Mouse (Mus musculus) neural tube, embryonic 13.5 days (tissue): ENCODE measurements around the gene Sorbs1. TPM values are rescaled to one million over a fixed set of nuclear protein-coding genes. Genes with fewer than 3 reads are reported as not detected.
A peak's percentile ranks its signal among the peaks of the same experiment; 100 is the strongest.

Experiments used
- ATAC-seq: fragments of 200-750 bp; cut with Nextera tagmentation; 2 replicates; pipeline ENCODE4 v1.8.0; 2017; ENCODE audit warnings: low read depth, mild to moderate bottlenecking, moderate TSS enrichment, moderate library complexity
- H3K27ac ChIP-seq: fragments of 300-500 bp; sonication (generic); replicated peaks from 2 replicates; pipeline ENCODE4 v1.5.1; 2015; ENCODE audit warnings: moderate library complexity, mild to moderate bottlenecking, inconsistent platforms
- H3K27me3 ChIP-seq: fragments of 300-500 bp; sonication (generic); 2 replicates; pipeline ENCODE4 v1.6.1; 2015; ENCODE audit warnings: mild to moderate bottlenecking, inconsistent platforms
- H3K36me3 ChIP-seq: fragments of 300-500 bp; sonication (generic); 2 replicates; pipeline ENCODE4 v1.6.1; 2015; ENCODE audit warnings: mild to moderate bottlenecking, inconsistent platforms
- H3K4me1 ChIP-seq: fragments of 300-500 bp; sonication (generic); replicated peaks from 2 replicates; pipeline ENCODE4 v1.6.1; 2015; ENCODE audit warnings: inconsistent platforms
- H3K4me2 ChIP-seq: fragments of 300-500 bp; sonication (generic); 2 replicates; pipeline ENCODE4 v1.6.1; 2015; ENCODE audit warnings: inconsistent platforms, mild to moderate bottlenecking, moderate library complexity
- H3K4me3 ChIP-seq: fragments of 300-500 bp; sonication (generic); 2 replicates; pipeline ENCODE4 v1.5.1; 2015; ENCODE audit warnings: mild to moderate bottlenecking, inconsistent platforms
- H3K9ac ChIP-seq: fragments of 300-500 bp; sonication (generic); 2 replicates; pipeline ENCODE4 v1.6.1; 2015; ENCODE audit warnings: moderate library complexity, mild to moderate bottlenecking, inconsistent platforms
- H3K9me3 ChIP-seq: fragments of 300-500 bp; sonication (generic); 2 replicates; pipeline ENCODE4 v1.6.1; 2016; ENCODE audit warnings: inconsistent platforms
- WGBS: fragments of 180-500 bp; shearing (Covaris S2); methylation state at CpG from one replicate; pipeline ENCODE4 v1.1.7; 2015; 5-methylcytosine and 5-hydroxymethylcytosine counted together
- polyA plus RNA-seq: library from polyadenylated mRNA; unstranded; fragments of >200 nt; fragmentation: Nextera tagmentation; extraction: Ambion mirVana; gene quantifications from 2 replicates; pipeline ENCODE4 v1.2.1, GENCODE M21; 2015

Sorbs1 gene
- polyA plus RNA-seq, 1 experiment from 2014 or later: 105 TPM

DNA sequence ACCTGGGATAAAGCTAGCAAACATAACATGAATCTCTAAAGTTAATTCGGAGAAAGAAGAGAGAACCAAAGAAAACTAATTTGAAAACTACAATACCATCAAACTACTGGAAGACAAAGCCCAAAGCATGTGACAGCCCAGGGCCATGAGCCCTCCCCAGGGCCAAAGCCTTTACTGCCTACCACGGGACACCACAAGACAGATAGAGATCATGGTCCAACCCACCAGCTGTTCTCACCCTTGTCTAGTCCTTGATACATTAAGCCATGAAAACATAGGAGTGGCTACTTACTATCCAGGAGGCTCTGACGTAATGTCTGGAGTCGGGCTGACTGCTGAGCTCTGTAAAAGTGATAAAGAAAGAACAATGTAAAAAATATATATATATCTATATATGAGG lies 176.9 kb downstream of the Sorbs1 start:
- Histone ChIP-seq H3K36me3 (peaks cover 48% of the 10 kb centered on the region), H3K4me3 (no peak overlapping the region), H3K27me3 (no peaks in the 10 kb centered on the region), H3K9ac (no peak overlapping the region), H3K4me1 (no peaks in the 10 kb centered on the region), H3K27ac (no peak overlapping the region), H3K9me3 (no peaks in the 10 kb centered on the region), H3K4me2 (no peak overlapping the region)
- WGBS: 78% methylated on average over 4 of the region's 4 CpGs
- ATAC-seq: no peak

DNA sequence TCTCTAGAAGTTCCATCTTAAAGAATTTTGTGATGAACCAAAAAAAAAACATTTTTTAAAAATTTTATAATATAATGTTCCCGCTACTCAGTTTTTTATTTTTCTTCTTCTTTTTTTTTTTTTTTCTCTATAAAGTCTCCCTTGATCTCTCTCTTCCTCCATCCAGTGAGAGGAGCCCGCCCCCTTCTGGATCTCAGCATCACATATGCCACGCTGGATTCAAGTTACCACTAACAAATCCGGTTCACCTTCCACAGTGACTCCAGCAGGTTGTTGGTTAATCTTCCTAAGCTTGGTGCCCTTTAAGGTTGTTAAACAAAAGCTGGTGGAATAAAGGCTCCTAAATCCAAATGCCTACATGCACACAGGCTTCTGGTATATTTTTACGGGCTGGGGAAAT lies 179.7 kb downstream of the Sorbs1 start:
- 65% methylated on average over 5 of the region's 5 CpGs for WGBS
- Histone ChIP-seq H3K4me2 (no peak overlapping the region), H3K36me3 (peaks cover 44% of the 10 kb centered on the region), H3K4me1 (no peaks in the 10 kb centered on the region), H3K27me3 (no peaks in the 10 kb centered on the region), H3K27ac (no peak overlapping the region), H3K4me3 (no peak overlapping the region), H3K9me3 (no peaks in the 10 kb centered on the region), H3K9ac (no peak overlapping the region)
- no peak for ATAC-seq

DNA sequence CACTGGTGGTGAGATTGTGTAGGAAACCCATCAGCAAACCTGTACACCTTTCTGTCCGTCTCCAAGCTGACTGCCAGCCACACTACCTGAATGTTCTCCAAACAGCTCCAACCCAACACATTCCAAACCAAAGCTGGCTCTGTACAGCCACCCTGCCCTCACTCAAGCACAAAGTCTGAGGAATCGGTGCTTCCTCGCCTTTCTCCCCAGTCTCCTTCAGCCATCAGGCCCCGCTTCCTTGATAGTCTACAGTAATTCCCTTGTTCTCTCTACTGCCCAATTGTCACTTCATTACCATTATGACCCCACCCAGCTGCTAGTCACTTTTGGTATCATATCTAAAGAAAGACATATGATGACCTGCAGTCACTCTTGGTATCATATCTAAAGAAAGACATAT lies 180.5 kb downstream of the Sorbs1 start:
- Histone ChIP-seq H3K4me1 (no peaks in the 10 kb centered on the region), H3K9ac (no peak overlapping the region), H3K9me3 (no peaks in the 10 kb centered on the region), H3K27ac (no peak overlapping the region), H3K4me3 (no peak overlapping the region), H3K36me3 (peaks cover 36% of the 10 kb centered on the region), H3K4me2 (no peak overlapping the region), H3K27me3 (no peaks in the 10 kb centered on the region)
- ATAC-seq: no peak
- 89% methylated on average over 4 of the region's 4 CpGs for WGBS

DNA sequence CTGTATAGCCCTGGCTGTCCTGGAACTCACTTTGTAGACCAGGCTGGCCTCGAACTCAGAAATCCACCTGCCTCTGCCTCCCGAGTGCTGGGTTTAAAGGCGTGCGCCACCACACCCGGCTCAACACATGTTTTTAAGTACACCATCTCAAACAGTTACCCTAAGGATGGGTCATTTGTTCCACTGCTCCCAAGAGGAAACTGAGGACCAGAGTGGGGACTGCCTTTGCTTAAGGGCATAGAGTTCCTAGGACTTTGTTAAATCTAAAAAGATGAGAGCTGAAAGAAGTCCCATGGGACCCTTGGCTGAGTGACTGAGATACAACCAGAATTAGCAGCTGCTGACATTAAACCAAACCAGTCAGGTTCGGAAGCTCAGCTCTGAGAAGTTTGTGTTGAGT lies 181.3 kb downstream of the Sorbs1 start:
- H3K9ac ChIP-seq: no peak overlapping the region
- no peaks in the 10 kb centered on the region for H3K27me3 ChIP-seq
- ATAC-seq: no peak
- H3K27ac ChIP-seq: no peak overlapping the region
- no peaks in the 10 kb centered on the region for H3K9me3 ChIP-seq
- H3K4me2 ChIP-seq: no peak overlapping the region
- WGBS: 93% methylated on average over 6 of the region's 6 CpGs
- H3K4me3 ChIP-seq: no peak overlapping the region
- peaks cover 36% of the 10 kb centered on the region for H3K36me3 ChIP-seq
- H3K4me1 ChIP-seq: no peaks in the 10 kb centered on the region

DNA sequence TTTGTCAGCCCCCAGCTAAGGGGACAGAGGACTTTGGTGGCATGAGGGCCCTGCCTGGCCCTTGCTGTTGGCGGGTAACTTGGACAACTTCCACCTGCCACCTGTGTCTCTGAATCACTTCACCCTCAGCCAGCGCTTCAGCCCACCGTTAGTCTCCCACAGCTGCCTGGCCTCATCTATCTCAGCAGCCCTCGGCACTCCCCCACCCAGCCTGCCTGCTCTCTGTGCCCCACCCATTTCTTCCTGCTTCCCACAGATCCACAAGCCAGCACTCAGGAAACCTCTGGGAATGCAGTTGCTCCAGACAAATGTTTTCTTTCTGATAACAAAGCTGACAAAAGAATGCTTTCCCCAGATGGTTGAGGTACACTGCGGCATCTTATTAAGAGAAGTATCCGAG lies 181.7 kb downstream of the Sorbs1 start:
- Histone ChIP-seq H3K4me1 (no peaks in the 10 kb centered on the region), H3K4me2 (no peak overlapping the region), H3K9ac (no peak overlapping the region), H3K9me3 (no peaks in the 10 kb centered on the region), H3K36me3 (peaks cover 36% of the 10 kb centered on the region), H3K27ac (no peak overlapping the region), H3K4me3 (no peak overlapping the region), H3K27me3 (no peaks in the 10 kb centered on the region)
- 0 out of 2 replicates have a peak, but pooled peaks have one; percentile 11 for ATAC-seq
- 50% methylated on average over 6 of the region's 6 CpGs for WGBS

DNA sequence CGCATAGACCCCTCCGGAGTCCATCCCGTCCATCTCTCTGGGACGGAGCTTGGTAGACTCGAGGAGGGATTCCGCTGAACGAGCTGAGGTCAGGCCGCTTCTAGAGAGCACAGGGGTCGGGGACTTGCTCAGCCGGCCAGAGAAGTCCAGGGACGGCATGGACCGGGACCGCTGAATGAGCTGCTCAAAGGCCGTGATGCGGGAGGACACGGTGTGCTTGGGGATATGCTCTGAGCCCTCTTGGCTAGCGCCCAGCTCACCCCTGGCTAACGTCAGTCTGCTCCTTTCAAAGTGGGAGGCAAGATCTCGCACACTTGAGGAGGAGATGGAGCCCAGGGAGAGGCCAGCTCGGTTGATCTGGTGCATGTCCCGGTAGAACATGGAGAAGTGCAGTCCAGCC lies 187.5 kb downstream of the Sorbs1 start:
- no peak overlapping the region for H3K4me2 ChIP-seq
- peaks cover 51% of the 10 kb centered on the region for H3K36me3 ChIP-seq
- H3K4me1 ChIP-seq: peaks cover 21% of the 10 kb centered on the region
- ATAC-seq: no peak
- WGBS: 94% methylated on average over 21 of the region's 21 CpGs
- H3K27me3 ChIP-seq: no peaks in the 10 kb centered on the region
- no peak overlapping the region for H3K27ac ChIP-seq
- H3K4me3 ChIP-seq: no peak overlapping the region
- no peak overlapping the region for H3K9ac ChIP-seq
- no peaks in the 10 kb centered on the region for H3K9me3 ChIP-seq

DNA sequence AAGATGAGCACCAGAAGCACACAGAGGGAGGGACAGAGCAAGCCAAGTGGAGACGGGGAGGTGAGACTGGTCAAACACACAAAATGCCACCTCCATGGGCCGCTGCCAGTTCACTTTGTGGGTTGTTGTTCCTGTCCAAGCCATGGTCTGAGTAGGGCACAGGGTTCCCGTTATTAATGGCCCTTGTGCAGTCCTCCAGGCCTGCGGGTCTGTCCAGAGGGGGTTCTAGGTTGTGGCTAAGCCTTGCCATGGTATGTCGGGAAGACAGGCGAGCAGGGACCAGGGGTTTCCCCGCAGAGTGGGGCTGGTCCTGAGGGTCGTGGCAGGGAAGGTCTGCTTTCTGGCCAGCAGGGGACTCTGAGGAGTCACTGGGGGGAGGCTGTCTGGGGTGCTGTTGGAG lies 188.2 kb downstream of the Sorbs1 start:
- 87% methylated on average over 8 of the region's 8 CpGs for WGBS
- Histone ChIP-seq H3K4me3 (no peak overlapping the region), H3K9me3 (no peaks in the 10 kb centered on the region), H3K9ac (no peak overlapping the region), H3K36me3 (peaks cover 57% of the 10 kb centered on the region), H3K27ac (no peak overlapping the region), H3K4me2 (no peak overlapping the region), H3K27me3 (no peaks in the 10 kb centered on the region), H3K4me1 (peaks cover 21% of the 10 kb centered on the region)
- ATAC-seq: 0 out of 2 replicates have a peak, but pooled peaks have one; percentile 25

DNA sequence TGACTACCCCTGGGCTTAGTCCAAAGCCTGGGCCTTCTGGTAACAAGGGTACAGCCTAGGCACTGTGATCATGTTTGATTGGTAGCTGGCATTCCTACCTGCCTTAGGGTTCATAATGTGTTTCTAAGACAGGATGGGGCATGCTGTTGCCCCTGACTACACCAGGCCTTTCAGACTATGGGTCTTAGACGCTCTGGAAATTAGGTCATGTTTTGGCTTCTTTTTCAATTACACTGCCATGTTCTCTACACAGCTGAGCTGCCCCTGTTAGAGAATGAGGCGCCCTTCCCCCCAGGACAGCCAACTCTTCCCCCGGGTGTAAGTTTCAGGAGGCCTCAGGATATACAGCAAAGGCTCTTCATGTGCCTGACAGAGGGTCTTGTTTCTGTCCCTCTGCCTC lies 191.4 kb downstream of the Sorbs1 start:
- Histone ChIP-seq H3K9ac (no peak overlapping the region), H3K9me3 (no peaks in the 10 kb centered on the region), H3K4me1 (peaks cover 21% of the 10 kb centered on the region), H3K27me3 (no peaks in the 10 kb centered on the region), H3K4me2 (no peak overlapping the region), H3K4me3 (no peak overlapping the region), H3K36me3 (peaks cover 72% of the 10 kb centered on the region), H3K27ac (no peak overlapping the region)
- whole genome bisulfite sequencing: 83% methylated on average over 3 of the region's 3 CpGs
- ATAC-seq: 0 out of 2 replicates have a peak, but pooled peaks have one; percentile 20

DNA sequence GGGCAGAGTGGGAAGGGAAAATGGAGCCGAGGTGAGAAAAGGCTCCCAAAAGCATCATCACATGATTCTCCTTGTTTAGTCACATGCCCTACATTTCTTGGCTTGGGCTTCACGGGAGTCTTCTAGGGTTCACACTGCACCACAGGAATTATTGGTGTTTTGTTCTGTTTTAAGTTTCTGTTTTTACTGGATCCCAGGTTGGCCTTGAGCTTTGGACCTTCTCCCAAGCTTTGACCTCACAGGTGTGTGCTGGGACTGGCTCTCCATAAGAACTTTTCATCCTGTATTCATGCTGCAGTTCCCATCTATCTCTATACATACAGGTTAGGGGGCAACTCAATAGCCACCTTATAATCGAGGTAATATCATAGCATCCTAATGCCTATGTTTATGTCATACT lies 194.4 kb downstream of the Sorbs1 start:
- Histone ChIP-seq H3K4me1 (peaks cover 19% of the 10 kb centered on the region), H3K9me3 (no peaks in the 10 kb centered on the region), H3K4me3 (no peak overlapping the region), H3K4me2 (no peak overlapping the region), H3K9ac (no peak overlapping the region), H3K36me3 (peaks cover 70% of the 10 kb centered on the region), H3K27ac (no peak overlapping the region), H3K27me3 (no peaks in the 10 kb centered on the region)
- WGBS: 86% methylated on average over 3 of the region's 3 CpGs
- no peak for ATAC-seq

DNA sequence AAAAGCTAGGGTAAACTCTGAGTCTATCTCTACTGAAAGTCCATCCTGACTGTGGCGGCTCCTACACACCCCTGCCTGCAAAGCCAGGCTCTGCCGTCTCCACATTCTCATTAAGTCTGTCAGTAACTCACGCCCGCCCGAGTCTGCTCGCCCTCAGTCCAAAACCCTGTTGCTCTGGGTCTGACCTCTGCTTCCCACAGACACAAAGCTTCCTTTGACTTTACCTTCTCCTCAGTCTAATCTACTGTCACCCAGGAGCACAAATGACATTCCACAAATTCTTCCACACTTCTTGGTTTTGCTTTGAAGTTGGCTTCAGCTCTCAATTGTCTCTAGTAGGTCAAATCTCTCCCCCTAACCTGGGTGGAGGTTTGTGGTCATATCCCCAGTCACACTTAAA lies 195.1 kb downstream of the Sorbs1 start:
- Histone ChIP-seq H3K9ac (no peak overlapping the region), H3K4me3 (no peak overlapping the region), H3K27ac (no peak overlapping the region), H3K27me3 (no peaks in the 10 kb centered on the region), H3K36me3 (peaks cover 72% of the 10 kb centered on the region), H3K9me3 (no peaks in the 10 kb centered on the region), H3K4me2 (no peak overlapping the region), H3K4me1 (peaks cover 12% of the 10 kb centered on the region)
- 38% methylated on average over 6 of the region's 6 CpGs for WGBS
- no peak for ATAC-seq

DNA sequence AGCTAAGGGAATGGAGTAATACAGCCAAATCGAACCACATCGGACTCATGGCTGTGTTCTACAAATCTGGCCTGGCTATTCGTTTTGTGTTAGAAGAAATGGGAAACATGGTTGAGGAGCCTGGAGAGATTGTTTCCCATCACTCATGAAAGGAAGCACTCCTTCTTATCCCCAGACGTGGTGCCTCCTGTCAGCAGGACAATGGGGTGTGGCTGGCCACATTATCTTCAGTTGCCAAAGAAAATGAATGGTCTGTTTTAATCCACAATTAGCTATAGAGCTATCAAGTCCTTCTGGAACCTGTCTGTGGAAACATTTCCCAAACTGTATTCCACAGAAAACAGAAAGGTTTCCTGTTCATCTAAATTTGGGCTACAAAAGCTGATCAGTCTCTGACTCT lies 196.6 kb downstream of the Sorbs1 start:
- Histone ChIP-seq H3K4me2 (no peak overlapping the region), H3K9me3 (no peaks in the 10 kb centered on the region), H3K36me3 (peaks cover 74% of the 10 kb centered on the region), H3K4me1 (no peaks in the 10 kb centered on the region), H3K27me3 (no peaks in the 10 kb centered on the region), H3K4me3 (no peak overlapping the region), H3K9ac (no peak overlapping the region), H3K27ac (no peak overlapping the region)
- ATAC-seq: no peak
- 70% methylated on average over 4 of the region's 4 CpGs for WGBS

DNA sequence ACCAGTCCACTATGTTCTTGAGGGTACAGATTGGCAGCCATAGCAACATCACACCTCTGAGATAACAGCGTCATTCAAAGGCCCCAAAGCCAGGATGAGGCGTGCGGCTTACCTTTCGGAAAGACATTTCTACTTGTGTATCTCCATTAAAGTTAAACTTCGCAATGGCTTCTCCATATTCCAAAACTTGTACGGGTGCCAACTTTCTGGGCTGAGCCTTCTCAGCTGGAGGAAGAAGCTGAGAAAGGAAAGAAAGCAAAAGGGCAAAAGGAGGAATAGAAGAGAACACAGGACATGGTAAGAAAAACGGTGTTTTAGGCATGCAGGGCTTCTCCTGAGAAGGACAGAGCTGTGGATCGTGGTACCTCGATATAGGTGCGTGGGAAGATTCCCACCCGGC lies 199.3 kb downstream of the Sorbs1 start:
- H3K4me1 ChIP-seq: no peaks in the 10 kb centered on the region
- H3K27ac ChIP-seq: no peak overlapping the region
- H3K9ac ChIP-seq: no peak overlapping the region

DNA sequence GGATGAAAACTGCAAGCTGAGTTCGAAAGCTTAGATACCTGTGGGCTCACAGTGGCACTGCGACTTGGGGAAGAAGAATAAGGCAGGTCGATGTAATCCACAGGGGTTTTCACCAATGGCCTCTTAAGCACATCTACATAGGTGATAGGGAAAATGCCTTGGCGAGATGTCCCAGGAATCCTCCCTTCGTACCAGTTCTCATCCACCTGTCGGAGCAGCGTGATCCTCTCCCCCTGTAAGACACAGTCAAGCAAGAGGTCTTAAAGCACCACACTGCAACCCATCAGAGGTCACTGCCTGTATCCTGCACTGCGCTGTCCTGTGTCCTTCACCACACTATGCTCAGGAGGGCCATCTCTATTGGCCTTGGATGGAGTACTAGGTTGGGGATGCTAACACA lies 201.9 kb downstream of the Sorbs1 start:
- Histone ChIP-seq H3K4me3 (no peak overlapping the region), H3K9ac (no peak overlapping the region), H3K27ac (no peak overlapping the region), H3K4me2 (no peak overlapping the region), H3K9me3 (no peaks in the 10 kb centered on the region), H3K36me3 (peaks cover 80% of the 10 kb centered on the region), H3K27me3 (no peaks in the 10 kb centered on the region), H3K4me1 (no peaks in the 10 kb centered on the region)
- 96% methylated on average over 8 of the region's 8 CpGs for WGBS
- ATAC-seq: no peak

More for the DNA sequence above, 199.3 kb downstream of the Sorbs1 start:
- Histone ChIP-seq H3K36me3 (peaks cover 79% of the 10 kb centered on the region), H3K9me3 (no peaks in the 10 kb centered on the region), H3K4me2 (no peak overlapping the region), H3K27me3 (no peaks in the 10 kb centered on the region), H3K4me3 (no peak overlapping the region)
- WGBS: 94% methylated on average over 11 of the region's 11 CpGs
- ATAC-seq: no peak
